Mouse (Mus musculus) heart, embryonic 14.5 days (tissue): ENCODE measurements around the gene Ank3. TPM values are rescaled to one million over a fixed set of nuclear protein-coding genes. Genes with fewer than 3 reads are reported as not detected.
"Not testable (repeated sequence)": the region's sequence is repeated elsewhere in the genome, so short reads cannot be mapped to it uniquely, and the experiment has no call there.

Source experiments
- ATAC-seq: fragments of 200-750 bp; cut with Nextera tagmentation; 2 replicates; pipeline ENCODE4 v1.8.0; 2017; ENCODE audit warnings: low read depth, moderate TSS enrichment; ENCODE audit not compliant: insufficient number of reproducible peaks, insufficient read depth, low FRiP score
- H3K27ac ChIP-seq, 2 experiments: fragments of 200-500 bp in 1 of 2; fragments of 300-500 bp in 1 of 2; sonication (generic) in 1 of 2; replicated peaks in 1 of 2; 2 replicates each; pipeline ENCODE4 v1.5.1; 2012 to 2014; ENCODE audit warnings: low read depth in 2 of 2, low read length in 2 of 2, control low read depth in 1 of 2, mild to moderate bottlenecking in 1 of 2, mixed read lengths in 1 of 2; ENCODE audit not compliant: control insufficient read depth in 1 of 2, insufficient read depth in 1 of 2
- H3K27me3 ChIP-seq: fragments of 300-500 bp; sonication (generic); 2 replicates; pipeline ENCODE4 v1.6.1; 2014; ENCODE audit warnings: mild to moderate bottlenecking, low read length, control low read depth; ENCODE audit not compliant: control insufficient read depth, insufficient read depth
- H3K36me3 ChIP-seq: fragments of 300-500 bp; sonication (generic); 2 replicates; pipeline ENCODE4 v1.6.1; 2014; ENCODE audit warnings: mild to moderate bottlenecking, control low read depth, low read length, mixed read lengths; ENCODE audit not compliant: control insufficient read depth, insufficient read depth
- H3K4me1 ChIP-seq, 2 experiments: fragments of 200-500 bp in 1 of 2; fragments of 300-500 bp in 1 of 2; sonication (generic) in 1 of 2; 2 replicates each; pipeline ENCODE4 v1.6.1; 2012 to 2014; ENCODE audit warnings: low read length in 2 of 2, control low read depth in 1 of 2, mixed read lengths in 1 of 2; ENCODE audit not compliant: control insufficient read depth in 2 of 2, insufficient read depth in 2 of 2
- H3K4me2 ChIP-seq: fragments of 300-500 bp; sonication (generic); 2 replicates; pipeline ENCODE4 v1.6.1; 2014; ENCODE audit warnings: mild to moderate bottlenecking, low read length
- H3K4me3 ChIP-seq, 2 experiments: fragments of 200-500 bp in 1 of 2; fragments of 300-500 bp in 1 of 2; sonication (generic) in 1 of 2; 2 replicates each; pipeline ENCODE4 v1.5.1; 2012 to 2014; ENCODE audit warnings: low read length in 2 of 2, mild to moderate bottlenecking in 2 of 2, control low read depth in 1 of 2, low read depth in 1 of 2, moderate library complexity in 1 of 2; ENCODE audit not compliant: control insufficient read depth in 1 of 2, insufficient read depth in 1 of 2
- H3K9ac ChIP-seq: fragments of 300-500 bp; sonication (generic); 2 replicates; pipeline ENCODE4 v1.6.1; 2014; ENCODE audit warnings: mild to moderate bottlenecking, low read length
- H3K9me3 ChIP-seq: fragments of 300-500 bp; sonication (generic); 2 replicates; pipeline ENCODE4 v1.6.1; 2016; ENCODE audit warnings: low read length, control low read depth; ENCODE audit not compliant: control insufficient read depth
- WGBS: fragments of 180-500 bp; shearing (Covaris S2); extraction: QIAGEN DNeasy Blood & Tissue Kit; methylation state at CpG from one replicate; pipeline ENCODE4 v1.1.7; 2014; 5-methylcytosine and 5-hydroxymethylcytosine counted together
- polyA plus RNA-seq: library from polyadenylated mRNA; unstranded; fragments of >200 nt; fragmentation: Nextera tagmentation; extraction: Ambion mirVana; gene quantifications from 2 replicates; pipeline ENCODE4 v1.2.1, GENCODE M21; 2014

The Ank3 gene
- polyA plus RNA-seq = 43.2 and 43.5 TPM in 2 replicates

- WGBS = under 1% methylated on average over 65 of the region's 77 CpGs
- H3K4me1 ChIP-seq = peaks cover 4 to 14% of the 10 kb centered on the region in 2 experiments; a peak in 3 of 4 replicates
Measured at GRCm38 (mm10) chr10:69398763-69399590, at the start of gene Ank3. Gene Ank3 (plus strand): TSS chr10:69398773.

GRCm38 (mm10) chr10:69351071-69351841, 47.3 kb upstream of the Ank3 start:
- Histone ChIP-seq H3K4me1 (peaks cover 18 to 39% of the 10 kb centered on the region in 2 experiments), H3K4me2 (peak overlapping the region; percentile 83), H3K36me3 (peaks cover 43% of the 10 kb centered on the region), H3K4me3 (peak overlapping the region; percentile 72 to 90), H3K27ac (peak overlapping the region; percentile 90 to 94), H3K9ac (peak overlapping the region; percentile 86), H3K27me3 (no peaks in the 10 kb centered on the region), H3K9me3 (no peaks in the 10 kb centered on the region)
- peak; percentile 18; the same call in 1 of the 2 replicates for ATAC-seq
- 16% methylated on average over 12 of the region's 12 CpGs for WGBS

More at GRCm38 (mm10) chr10:69398763-69399590, at the start of gene Ank3:
- Histone ChIP-seq H3K9ac (peak within 1 kb of the TSS; percentile 72), H3K4me2 (peak within 1 kb of the TSS; percentile 100), H3K4me3 (peak within 1 kb of the TSS; percentile 63 to 71), H3K36me3 (no peaks in the 10 kb centered on the region), H3K27me3 (peaks cover 48% of the 10 kb centered on the region), H3K27ac (no peak within 1 kb of the TSS), H3K9me3 (no peaks in the 10 kb centered on the region)
- 0 out of 2 replicates have a peak, but pooled peaks have one; percentile 31 for ATAC-seq

- 0% methylated on average over 11 of the region's 11 CpGs for WGBS
- ATAC-seq = no peak
- peak overlapping the region; percentile 83 for H3K4me2 ChIP-seq
- no peaks in the 10 kb centered on the region for H3K27me3 ChIP-seq
- H3K4me3 ChIP-seq = peak overlapping the region; percentile 72 to 90
- H3K27ac ChIP-seq = peak overlapping the region; percentile 90 to 94
- H3K9me3 ChIP-seq = no peaks in the 10 kb centered on the region
- peaks cover 38% of the 10 kb centered on the region for H3K36me3 ChIP-seq
- H3K9ac ChIP-seq = peak overlapping the region; percentile 86
- H3K4me1 ChIP-seq = peaks cover 18 to 37% of the 10 kb centered on the region in 2 experiments
Measured at GRCm38 (mm10) chr10:69351842-69352211, 46.7 kb upstream of the Ank3 start.

GRCm38 (mm10) chr10:69352212-69353085, 46.1 kb upstream of the Ank3 start, which contains the start of gene Cdk1:
Gene Cdk1 (minus strand): TSS chr10:69352938.
- Histone ChIP-seq H3K4me1 (peaks cover 18 to 31% of the 10 kb centered on the region in 2 experiments), H3K36me3 (peaks cover 32% of the 10 kb centered on the region), H3K27me3 (no peaks in the 10 kb centered on the region), H3K9me3 (0 out of 2 replicates have a peak, but pooled peaks cover 3% of the 10 kb centered on the region), H3K4me3 (peak within 1 kb of the TSS; percentile 72 to 90), H3K27ac (peak within 1 kb of the TSS; percentile 90 to 94), H3K4me2 (peak within 1 kb of the TSS; percentile 83), H3K9ac (peak within 1 kb of the TSS; percentile 86)
- peak; percentile 89 for ATAC-seq
- WGBS = under 1% methylated on average over 51 of the region's 51 CpGs

- not testable (repeated sequence) for H3K9ac ChIP-seq, H3K27me3 ChIP-seq, H3K9me3 ChIP-seq, ATAC-seq
- peaks cover 25% of the 10 kb centered on the region for H3K36me3 ChIP-seq
- H3K27ac ChIP-seq = peak overlapping the region; percentile 47 to 94; a peak in 1 of 4 replicates
- peaks cover 17 to 25% of the 10 kb centered on the region in 2 experiments for H3K4me1 ChIP-seq
- H3K4me2 ChIP-seq = peak overlapping the region; percentile 83
- H3K4me3 ChIP-seq = peak overlapping the region in 1 of 2 experiments; percentile 72; a peak in 1 of 4 replicates
- WGBS = 31% methylated on average over 5 of the region's 5 CpGs
Measured at GRCm38 (mm10) chr10:69353086-69353479, 45.5 kb upstream of the Ank3 start.

GRCm38 (mm10) chr10:69359666-69360065, 38.9 kb upstream of the Ank3 start:
- H3K9ac ChIP-seq = no peak overlapping the region
- H3K36me3 ChIP-seq = no peaks in the 10 kb centered on the region
- no peak overlapping the region for H3K27ac ChIP-seq
- peaks cover 6% of the 10 kb centered on the region; the same call in 1 of the 2 replicates for H3K9me3 ChIP-seq
- H3K4me1 ChIP-seq = no peaks in the 10 kb centered on the region
- WGBS = 70% methylated on average over 1 of the region's 1 CpGs
- ATAC-seq = no peak
- H3K4me2 ChIP-seq = no peak overlapping the region
- H3K27me3 ChIP-seq = no peaks in the 10 kb centered on the region
- H3K4me3 ChIP-seq = no peak overlapping the region
